Mouse (Mus musculus): ENCODE results near the gene Nfatc2.
A peak's percentile ranks its signal among the peaks of the same experiment; 100 is the strongest.

Nfatc2 gene

DNA sequence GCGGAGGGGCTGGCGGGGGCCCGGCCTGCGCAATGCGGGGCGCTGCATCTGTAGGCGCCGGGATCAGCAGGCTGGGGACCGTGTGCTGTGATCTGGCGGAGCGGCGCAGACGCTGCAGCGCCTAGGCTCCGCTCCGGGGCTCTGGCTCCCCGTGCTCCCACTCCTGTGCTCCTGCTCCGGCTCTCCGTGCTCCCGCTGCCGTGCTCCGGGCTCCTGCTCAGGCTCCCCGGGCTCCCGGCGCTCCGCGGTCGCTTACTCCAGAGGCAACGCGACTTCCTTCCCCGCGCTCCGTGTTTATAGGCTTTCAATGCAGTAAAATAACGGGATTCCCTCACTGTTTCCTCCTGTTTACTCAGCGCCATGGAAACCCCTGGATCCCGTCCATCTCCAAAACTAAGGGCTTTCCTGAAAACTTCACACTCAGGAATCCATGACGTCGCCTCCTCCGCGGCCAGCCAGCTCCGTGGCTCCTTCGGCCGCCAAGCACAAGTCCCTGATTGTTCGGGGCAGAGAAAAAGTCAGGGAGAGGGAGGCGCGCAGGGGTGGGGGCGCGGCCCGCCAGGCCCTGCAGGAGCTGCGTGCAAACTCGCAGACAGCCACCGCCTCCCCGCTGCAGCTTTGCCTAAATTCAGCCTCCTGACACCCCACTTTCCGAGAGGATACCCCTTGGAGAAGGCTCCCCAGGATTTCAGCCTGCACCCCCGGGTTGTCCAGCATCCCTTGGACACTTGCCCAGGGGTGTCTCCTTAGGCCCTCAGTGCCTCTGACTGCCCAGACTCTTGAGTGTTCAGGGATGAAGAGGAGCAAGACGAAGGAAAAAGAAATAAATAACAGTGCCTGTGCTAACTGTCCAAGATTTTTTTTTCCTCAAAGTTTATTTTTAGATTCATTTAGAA, at the start of gene Nfatc2:
TSS of gene Nfatc2 (minus strand) at position 167 of the 896 bp plus-strand sequence.
- peak; percentile 69 for DNase-seq (ENCODE audit: low spot score)

- DNase-seq (ENCODE audit: low spot score), result no peak
Observed at GRCm38 (mm10) chr2:168648171-168648570, 46.7 kb upstream of the Nfatc2 start.

DNA sequence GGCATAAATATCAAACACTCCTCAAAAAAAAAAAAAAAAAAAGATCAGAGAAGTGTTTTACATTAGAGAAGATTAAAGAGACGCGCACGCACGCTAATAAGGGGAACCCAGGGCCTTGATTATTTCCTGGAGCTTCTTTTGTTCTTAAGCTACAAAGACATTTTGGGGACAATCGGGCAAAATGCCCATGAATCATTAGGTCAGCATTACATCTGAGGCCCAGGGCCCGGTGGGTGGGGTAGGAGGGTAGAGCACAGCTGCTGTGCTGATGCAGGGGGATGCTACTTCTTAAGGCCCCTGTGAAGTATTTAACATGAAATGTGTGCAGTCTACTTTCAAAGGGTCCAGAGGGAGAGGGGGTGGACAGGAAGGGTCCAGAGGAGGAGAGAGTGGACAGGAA, 43.4 kb upstream of the Nfatc2 start:
- DNase-seq (ENCODE audit: low spot score), result no peak

- no peak for DNase-seq (ENCODE audit: low spot score)
Observed at GRCm38 (mm10) chr2:168643524-168644177, 42.2 kb upstream of the Nfatc2 start.

DNA sequence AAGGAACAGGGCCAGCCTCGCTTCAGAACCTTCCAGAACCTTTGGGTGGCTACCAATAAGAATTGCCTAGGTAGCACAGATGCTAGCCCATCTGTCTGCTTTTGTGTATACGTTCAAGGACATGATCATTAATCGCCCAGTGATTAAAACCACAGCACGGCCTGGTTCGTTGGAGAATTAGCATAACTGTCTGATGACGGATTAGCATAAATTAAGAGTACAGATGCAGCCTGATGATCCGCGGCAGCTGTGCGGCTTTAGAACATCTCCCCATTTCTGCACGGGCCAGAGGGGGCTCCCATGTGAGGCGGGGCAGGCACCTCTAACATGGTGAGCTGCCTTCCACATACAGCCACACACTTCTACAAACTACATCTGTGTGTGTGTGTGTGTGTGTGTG, 40.7 kb upstream of the Nfatc2 start:
- DNase-seq (ENCODE audit: low spot score), result no peak

DNA sequence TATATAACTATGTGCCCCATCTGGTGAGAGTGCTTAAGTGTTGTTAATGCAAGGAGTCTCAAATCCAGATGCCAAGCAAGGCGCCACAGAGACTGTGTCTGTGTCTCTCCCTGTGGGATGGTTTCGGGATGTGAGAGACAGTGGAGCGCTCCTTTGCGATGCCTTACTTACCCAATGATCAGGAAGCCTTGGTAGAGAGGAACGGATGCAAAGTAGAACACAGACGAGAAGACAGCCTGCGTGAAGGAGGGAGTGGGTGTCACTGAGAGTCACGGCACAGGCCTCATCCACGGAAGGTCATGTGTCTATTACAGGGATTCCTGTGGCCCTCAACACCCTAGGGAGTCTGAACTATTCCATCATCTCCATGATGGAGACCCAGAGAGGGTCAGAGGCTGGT, 39.0 kb upstream of the Nfatc2 start:
- DNase-seq (ENCODE audit: low spot score), result no peak

- DNase-seq (ENCODE audit: low spot score), result no peak
Observed at GRCm38 (mm10) chr2:168634881-168635280, 33.4 kb upstream of the Nfatc2 start.

GRCm38 (mm10) chr2:168633301-168633816, 31.9 kb upstream of the Nfatc2 start:
- no peak for DNase-seq (ENCODE audit: low spot score)

DNA sequence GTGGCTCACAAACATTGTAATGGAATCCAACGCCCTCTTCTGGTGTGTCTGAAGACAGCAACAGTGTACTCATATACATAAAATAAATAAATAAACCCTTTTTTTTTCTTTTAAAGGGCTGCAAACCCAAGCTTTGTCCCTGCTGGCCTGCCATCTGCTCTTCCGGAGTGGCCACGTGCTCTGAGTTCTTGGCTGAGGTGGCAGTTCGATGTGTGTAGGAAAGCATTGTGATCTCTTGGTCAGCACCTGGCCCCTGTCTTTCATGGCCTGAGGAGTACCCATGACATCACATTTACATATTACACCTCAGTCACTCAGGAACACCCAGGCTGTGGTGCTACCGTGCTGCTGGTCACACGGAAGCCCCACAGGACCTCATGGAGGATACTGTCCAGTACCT, 31.1 kb upstream of the Nfatc2 start:
- DNase-seq (ENCODE audit: low spot score), result no peak

DNA sequence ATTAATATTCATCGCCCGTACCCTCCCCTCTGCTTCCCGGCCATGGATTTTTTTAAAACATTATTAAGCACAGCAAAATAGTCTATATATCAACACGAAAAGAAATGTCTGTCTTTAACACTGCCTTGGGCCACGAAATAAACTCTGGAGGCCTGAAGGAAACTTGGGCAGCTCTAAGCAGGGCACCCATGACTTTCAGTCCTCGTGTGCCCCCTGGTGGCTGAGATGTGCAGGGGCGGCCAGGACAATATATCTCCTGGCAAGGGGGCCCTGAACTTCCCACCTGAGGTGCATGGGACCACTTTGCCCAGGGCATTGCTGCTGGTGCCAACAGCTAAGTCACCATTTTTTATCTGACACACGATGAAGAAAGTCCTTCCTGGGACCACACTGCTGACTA, 27.3 kb upstream of the Nfatc2 start:
- peak; percentile 72 for DNase-seq (ENCODE audit: low spot score)

DNA sequence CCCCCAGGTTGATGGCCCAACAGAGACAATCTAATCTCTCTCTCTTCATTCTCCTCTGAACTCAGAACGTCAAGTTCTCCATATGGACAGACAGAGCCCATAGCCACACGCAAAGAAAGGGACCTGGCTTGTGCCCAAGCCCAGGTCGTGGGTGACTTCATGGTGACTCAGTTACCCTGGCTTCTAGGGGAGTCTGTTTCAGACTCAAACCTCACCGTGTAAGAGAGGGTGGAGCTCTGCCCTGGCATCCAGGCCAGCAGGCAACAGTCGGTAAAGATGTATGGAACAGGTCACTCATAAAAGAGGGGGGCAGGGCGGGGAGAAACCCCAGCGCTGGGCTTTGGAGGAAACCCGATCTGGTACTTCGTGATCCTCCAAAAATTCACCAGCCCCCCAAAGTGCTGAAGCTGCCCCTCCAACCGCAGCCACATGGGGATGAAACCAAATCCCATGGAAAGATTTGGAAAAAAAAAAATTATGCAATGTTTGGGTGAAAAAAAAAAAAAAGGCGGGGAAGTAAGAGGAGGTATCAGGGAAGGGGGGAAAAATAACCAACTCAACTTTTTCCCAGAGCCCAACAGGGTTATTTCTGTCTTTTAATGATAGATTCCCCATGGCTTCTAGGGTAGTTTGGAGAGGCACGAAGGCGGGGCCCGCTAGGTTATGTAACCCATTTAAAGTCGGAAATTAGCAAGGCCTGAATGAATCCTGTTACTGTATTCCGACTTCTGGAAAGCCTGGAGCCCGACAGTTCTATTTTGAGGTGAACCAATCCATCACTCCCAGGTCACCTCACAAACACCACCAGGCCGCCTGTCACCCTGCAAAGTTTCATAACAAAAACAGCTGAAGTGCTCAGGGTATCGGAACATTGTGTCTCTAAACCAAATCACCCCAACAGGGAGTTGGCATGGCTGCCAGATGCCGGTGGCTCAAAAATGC, 26.6 kb upstream of the Nfatc2 start:
- no peak for DNase-seq (ENCODE audit: low spot score)

DNA sequence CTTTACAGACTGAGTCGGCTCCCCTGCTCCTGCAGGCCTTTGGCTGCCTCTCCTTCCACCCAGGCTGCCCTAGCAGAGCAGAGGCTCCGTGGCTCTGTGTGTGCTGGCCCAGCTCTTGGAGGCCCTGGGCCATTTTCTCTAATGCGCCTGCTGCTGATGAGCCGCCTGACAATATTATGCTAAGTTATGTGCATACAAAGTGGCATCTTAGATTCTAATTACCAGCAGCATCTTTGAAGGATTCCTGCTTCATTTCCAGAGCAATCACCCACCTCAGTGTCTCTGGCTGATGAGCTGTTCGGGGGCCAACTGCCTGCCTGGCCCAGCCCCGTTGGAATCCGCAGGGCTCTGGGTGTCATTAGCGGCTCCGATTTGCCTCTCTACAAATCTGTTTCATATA, 24.9 kb upstream of the Nfatc2 start:
- DNase-seq (ENCODE audit: low spot score), result no peak

- DNase-seq (ENCODE audit: low spot score), result no peak
Observed at GRCm38 (mm10) chr2:168625091-168625490, 23.6 kb upstream of the Nfatc2 start.

DNA sequence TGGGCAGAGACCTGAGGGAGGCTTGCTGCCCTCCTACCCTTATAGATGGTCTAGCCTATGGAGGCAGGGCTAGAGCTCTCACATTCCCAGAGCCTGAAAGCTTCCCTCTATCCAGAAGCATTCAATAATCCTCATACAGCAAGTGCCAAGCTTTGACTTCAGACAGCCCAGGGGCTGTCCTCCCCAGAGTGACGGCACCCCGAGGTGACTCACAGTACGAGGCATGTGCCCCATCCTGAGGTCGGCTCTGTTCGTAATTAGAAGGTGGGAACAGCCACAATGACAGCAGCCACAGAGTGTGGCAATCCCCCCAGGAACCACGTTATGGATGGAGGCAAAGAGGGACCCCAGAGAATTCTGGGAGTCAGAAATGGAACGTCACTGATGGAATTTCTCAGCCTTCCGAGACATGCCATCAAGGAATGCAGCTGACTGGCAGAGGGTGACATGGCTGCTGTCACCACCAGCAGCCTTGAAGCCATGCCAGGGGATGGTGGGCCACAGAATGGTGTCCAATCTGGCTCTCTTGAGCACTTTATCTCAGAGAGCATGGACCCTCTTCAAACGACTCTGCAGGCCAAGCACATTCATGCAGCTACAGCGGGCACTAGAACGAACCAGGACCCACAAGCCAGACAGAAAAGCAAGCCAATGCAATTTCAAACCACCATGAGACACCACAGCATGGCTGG, 19.8 kb upstream of the Nfatc2 start:
- DNase-seq (ENCODE audit: low spot score), result no peak

GRCm38 (mm10) chr2:168618205-168618717, 16.8 kb upstream of the Nfatc2 start:
- no peak for DNase-seq (ENCODE audit: low spot score)

DNA sequence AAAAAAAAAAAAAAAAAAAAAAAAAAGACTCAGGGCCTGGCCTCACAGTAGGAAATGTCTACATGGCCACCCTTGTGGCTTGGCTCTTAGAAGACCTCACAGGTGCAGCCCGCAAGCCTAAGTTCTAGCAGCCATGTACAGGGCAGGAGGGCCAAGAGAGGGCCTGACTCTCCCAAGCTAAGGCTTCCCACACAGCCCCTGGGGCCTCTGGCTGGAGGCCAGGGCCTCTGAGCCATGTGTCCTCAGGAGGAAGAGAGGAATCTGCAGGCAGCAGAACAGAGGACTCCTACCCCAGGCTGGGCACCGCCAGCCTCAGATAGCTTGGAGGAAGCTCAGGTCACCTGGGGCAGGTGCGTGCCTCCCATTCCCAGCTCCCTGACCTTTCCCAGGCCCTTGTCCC, 13.7 kb upstream of the Nfatc2 start:
- DNase-seq (ENCODE audit: low spot score), result no peak

DNA sequence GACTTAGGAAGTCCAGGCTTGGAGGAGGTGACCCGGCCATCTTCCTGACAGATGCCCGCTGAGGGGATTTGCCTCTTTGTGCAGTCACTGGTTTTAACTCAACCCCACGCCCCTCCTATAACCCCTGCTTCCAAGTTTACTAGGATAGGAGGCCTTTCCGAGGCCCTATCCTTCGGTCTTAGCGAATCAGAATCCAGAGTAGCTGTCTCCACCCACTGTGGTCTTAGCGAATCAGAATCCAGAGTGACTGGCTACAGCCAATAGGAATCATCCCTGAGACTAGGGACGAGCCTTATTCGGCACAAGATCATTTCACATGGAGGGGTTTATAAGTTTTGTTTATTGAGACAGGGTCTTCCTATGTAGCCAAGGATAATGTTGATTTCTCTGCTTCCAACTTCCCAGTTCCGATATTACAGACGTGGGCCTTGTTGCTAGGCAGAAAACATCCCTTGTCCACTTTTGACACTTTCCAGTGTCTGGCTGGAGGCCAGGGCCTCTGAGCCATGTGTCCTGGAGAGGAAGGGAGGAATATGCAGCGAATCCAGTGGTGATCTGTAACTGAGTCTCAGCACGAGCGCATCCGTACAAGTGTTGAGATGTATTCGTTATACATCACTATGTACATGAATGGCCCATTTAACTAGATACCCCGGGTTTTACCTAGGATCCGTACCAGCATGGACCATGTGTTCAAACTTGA, 12.9 kb upstream of the Nfatc2 start:
- DNase-seq (ENCODE audit: low spot score), result no peak

DNA sequence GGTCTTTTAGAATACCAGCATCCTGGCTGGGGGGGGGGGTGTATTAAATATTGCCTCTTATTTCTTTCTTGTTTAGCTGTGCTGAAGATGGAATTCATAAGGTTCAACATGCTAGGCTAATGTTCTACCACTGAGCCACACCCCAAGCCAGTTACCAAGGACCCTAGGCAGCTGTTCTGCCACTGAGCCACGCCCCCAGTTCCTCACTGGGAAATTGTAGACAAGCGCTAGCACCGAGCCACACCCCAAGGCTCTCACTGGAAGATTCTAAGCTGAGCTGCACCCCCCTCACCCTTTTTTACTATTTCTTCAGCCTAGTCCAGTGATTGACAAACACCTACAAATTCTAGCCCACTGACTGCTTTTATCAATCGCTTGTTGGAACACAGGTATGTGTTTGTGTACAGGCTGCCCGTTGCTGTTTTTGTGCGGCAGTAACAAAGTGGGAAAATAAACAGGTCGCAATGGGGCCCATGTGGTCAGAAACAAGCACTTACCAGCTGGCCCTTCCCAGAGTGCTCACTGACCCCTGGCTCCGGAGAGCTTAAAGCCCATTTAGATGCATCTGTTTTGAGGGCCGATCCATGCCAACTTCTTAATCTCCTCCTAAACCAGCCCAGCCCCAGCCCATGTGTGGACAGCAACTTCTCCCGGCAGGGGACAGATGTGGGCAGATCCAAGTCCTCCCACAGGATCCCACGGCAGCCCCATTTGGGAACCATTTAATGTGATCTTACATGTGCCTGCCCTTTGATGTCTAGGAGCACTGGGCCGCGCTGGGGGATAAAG, 11.8 kb upstream of the Nfatc2 start:
- DNase-seq (ENCODE audit: low spot score), result peak; percentile 24

DNA sequence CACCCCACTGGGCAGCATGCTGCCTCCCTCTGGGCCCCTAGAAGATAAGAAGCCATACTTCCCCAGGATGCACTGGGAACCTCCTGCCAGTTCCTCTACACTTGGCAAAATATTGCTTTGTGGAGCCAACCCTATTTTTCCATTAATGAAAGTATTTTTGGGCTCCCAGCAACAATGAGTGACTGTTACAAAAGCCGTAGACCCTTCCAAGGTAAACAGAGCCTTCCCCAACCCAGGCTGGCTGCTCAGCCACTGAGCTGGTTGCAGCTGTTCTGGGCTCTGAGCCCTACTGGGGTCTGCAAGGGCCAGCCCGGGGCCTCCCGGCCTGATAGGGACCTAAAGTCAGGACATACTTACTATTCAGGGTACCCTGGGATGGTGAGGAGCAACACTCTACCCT, 9.5 kb upstream of the Nfatc2 start:
- DNase-seq (ENCODE audit: low spot score), result no peak

Measured in MN1 (cell line).